Mouse (Mus musculus) C2C12 (cell line): ENCODE measurements around the gene Ndufv1. TPM values are rescaled to one million over a fixed set of nuclear protein-coding genes. Genes with fewer than 3 reads are reported as not detected.

Source experiments
- H3K27me3 ChIP-seq: one replicate; pipeline ENCODE4 v1.6.1; 2011; ENCODE audit not compliant: control insufficient read depth, insufficient read depth, insufficient read length
- H3K36me3 ChIP-seq: one replicate; pipeline ENCODE4 v1.6.1; 2011; ENCODE audit not compliant: control insufficient read depth, insufficient read depth
- H3K4me3 ChIP-seq: one replicate; pipeline ENCODE4 v1.5.1; 2011; ENCODE audit warnings: mild to moderate bottlenecking, control low read depth; ENCODE audit not compliant: poor library complexity, insufficient read depth, severe bottlenecking
- H3K79me2 ChIP-seq: one replicate; pipeline ENCODE4 v1.6.1; 2011; ENCODE audit not compliant: control insufficient read depth, insufficient read depth
- H3K79me3 ChIP-seq: one replicate; pipeline ENCODE4 v1.6.1; 2011; ENCODE audit warnings: low read depth, control low read depth
- H3ac ChIP-seq: one replicate; pipeline ENCODE3; 2011; ENCODE audit warnings: low read depth; ENCODE audit not compliant: control insufficient read depth, insufficient read length
- CEBPB ChIP-seq: IDR thresholded peaks from one replicate; pipeline ENCODE4 v1.6.1; 2011; ENCODE audit warnings: low read depth, mild to moderate bottlenecking, control low read depth, moderate library complexity
- CTCF ChIP-seq: IDR thresholded peaks from one replicate; pipeline ENCODE4 v1.5.1; 2011; ENCODE audit not compliant: control insufficient read depth, insufficient read depth, insufficient read length
- FOSL1 ChIP-seq: IDR thresholded peaks from one replicate; pipeline ENCODE4 v1.8.0; 2011; ENCODE audit warnings: mild to moderate bottlenecking, low read length; ENCODE audit not compliant: poor library complexity, insufficient read depth, severe bottlenecking
- MAX ChIP-seq: IDR thresholded peaks from one replicate; pipeline ENCODE4 v1.6.1; 2011; ENCODE audit warnings: mild to moderate bottlenecking, control low read depth
- MYOD1 ChIP-seq: IDR thresholded peaks from one replicate; pipeline ENCODE4 v1.6.1; 2011; ENCODE audit warnings: low read depth; ENCODE audit not compliant: control insufficient read depth, insufficient read length
- MYOG ChIP-seq: IDR thresholded peaks from one replicate; pipeline ENCODE4 v1.6.1; 2011; ENCODE audit not compliant: control insufficient read depth, insufficient read length; ENCODE audit errors: extremely low read depth
- USF1 ChIP-seq: IDR thresholded peaks from one replicate; pipeline ENCODE4 v1.6.1; 2011; ENCODE audit warnings: low read depth, mild to moderate bottlenecking, control low read depth, moderate library complexity
- polyA plus RNA-seq: library from polyadenylated mRNA; unstranded; fragments of >200 nt; fragmentation: generic; extraction: Trizol; gene quantifications from one replicate; pipeline ENCODE4 v1.2.1, GENCODE M21; 2012; ENCODE audit warnings: missing spikeins

The Ndufv1 gene
- polyA plus RNA-seq, 1 experiment = 254 TPM

DNA sequence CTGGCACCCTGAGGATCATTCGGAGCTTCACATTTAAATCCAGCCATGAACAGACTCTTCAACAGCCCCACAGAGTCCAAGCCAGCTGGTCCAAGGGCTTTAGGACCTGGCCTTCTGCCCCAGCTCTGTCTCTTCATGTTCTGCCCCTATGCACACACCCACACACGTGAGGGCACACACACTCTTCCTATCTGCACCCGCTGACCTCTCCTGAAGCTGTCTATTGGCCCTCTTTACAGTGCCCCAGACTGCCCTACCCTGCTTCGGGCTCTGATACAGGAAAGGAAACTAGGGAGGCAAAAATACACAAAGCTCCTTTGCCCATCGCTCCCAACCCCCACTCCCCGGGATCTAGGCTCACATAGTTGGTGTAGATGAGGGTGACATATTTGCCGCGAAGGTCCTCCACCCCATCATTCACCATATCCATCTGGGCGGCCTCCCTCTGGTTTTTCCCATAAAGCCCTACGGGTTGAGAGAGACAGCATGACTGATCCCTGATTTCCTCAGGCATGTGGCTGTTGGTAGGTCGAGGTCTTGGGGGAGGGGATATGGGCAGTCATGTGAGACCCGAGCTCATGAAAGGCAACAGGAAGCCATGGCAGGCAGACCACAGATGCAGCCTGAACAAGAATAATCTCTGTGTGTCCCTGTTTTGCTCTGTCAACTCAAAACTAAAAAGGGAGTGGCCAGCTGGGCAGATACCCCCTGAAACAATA is 23.9 kb upstream of the Ndufv1 start:
- TF ChIP-seq MYOD1 = no peak
- no peak for TF ChIP-seq FOSL1
- TF ChIP-seq MAX = no peak
- TF ChIP-seq CEBPB = no peak
- TF ChIP-seq MYOG = no peak
- no peak for TF ChIP-seq USF1
- no peak for TF ChIP-seq CTCF
- Histone ChIP-seq H3K4me3 (no peak overlapping the region), H3K27me3 (no peaks in the 10 kb centered on the region), H3K79me2 (peaks cover 18% of the 10 kb centered on the region), H3ac (no peak overlapping the region), H3K36me3 (no peaks in the 10 kb centered on the region), H3K79me3 (peaks cover 6% of the 10 kb centered on the region)

GRCm38 (mm10) chr19:4033742-4034141 is 21.1 kb upstream of the Ndufv1 start:
- peaks cover 18% of the 10 kb centered on the region for H3K79me2 ChIP-seq
- H3K36me3 ChIP-seq = no peaks in the 10 kb centered on the region
- no peak for TF ChIP-seq CTCF
- no peak for TF ChIP-seq CEBPB
- no peak for TF ChIP-seq MYOD1
- TF ChIP-seq FOSL1 = no peak
- TF ChIP-seq MYOG = no peak
- no peak for TF ChIP-seq USF1
- TF ChIP-seq MAX = no peak
- no peak overlapping the region for H3K4me3 ChIP-seq
- no peaks in the 10 kb centered on the region for H3K27me3 ChIP-seq
- H3K79me3 ChIP-seq = peaks cover 6% of the 10 kb centered on the region
- H3ac ChIP-seq = no peak overlapping the region

GRCm38 (mm10) chr19:4033298-4033697 is 20.7 kb upstream of the Ndufv1 start:
- Histone ChIP-seq H3K79me2 (peaks cover 18% of the 10 kb centered on the region), H3ac (no peak overlapping the region), H3K27me3 (no peaks in the 10 kb centered on the region), H3K79me3 (peaks cover 6% of the 10 kb centered on the region), H3K36me3 (no peaks in the 10 kb centered on the region), H3K4me3 (no peak overlapping the region)
- TF ChIP-seq MAX (no peak), USF1 (no peak), MYOD1 (no peak), MYOG (no peak), CTCF (no peak), CEBPB (no peak), FOSL1 (no peak)

DNA sequence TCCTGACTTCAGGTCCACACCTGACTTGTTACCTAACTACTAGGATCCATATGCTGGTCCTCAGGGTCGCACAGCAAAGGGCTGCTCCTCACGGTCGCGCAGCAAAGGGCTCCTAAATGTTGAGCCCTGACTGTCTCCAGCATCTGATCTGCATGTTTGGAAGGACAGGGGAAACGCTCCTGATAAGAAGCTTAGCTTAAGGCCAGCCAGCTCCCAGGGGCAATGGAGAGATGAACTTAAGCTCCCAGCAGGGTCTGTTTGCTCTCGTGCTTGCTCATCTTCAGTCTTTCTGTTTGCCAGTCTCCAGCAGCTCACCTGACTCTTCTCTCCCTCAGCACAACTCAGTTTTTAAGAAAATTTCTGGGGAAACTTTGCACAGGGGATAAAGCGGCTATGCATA is 20.1 kb upstream of the Ndufv1 start:
- no peak overlapping the region for H3K4me3 ChIP-seq

GRCm38 (mm10) chr19:4027576-4027975 is 15.0 kb upstream of the Ndufv1 start:
- TF ChIP-seq CEBPB (no peak), MYOD1 (no peak), MYOG (no peak), USF1 (no peak), CTCF (no peak), MAX (no peak), FOSL1 (no peak)
- Histone ChIP-seq H3K4me3 (no peak overlapping the region), H3K79me3 (no peaks in the 10 kb centered on the region), H3K79me2 (no peaks in the 10 kb centered on the region), H3K27me3 (no peaks in the 10 kb centered on the region), H3K36me3 (no peaks in the 10 kb centered on the region), H3ac (no peak overlapping the region)

More for the DNA sequence above, 20.1 kb upstream of the Ndufv1 start:
- no peaks in the 10 kb centered on the region for H3K27me3 ChIP-seq
- H3K36me3 ChIP-seq = no peaks in the 10 kb centered on the region
- H3K79me2 ChIP-seq = peaks cover 18% of the 10 kb centered on the region
- H3ac ChIP-seq = no peak overlapping the region
- peaks cover 6% of the 10 kb centered on the region for H3K79me3 ChIP-seq
- TF ChIP-seq CEBPB = no peak
- TF ChIP-seq CTCF = no peak
- no peak for TF ChIP-seq FOSL1
- no peak for TF ChIP-seq MAX
- TF ChIP-seq USF1 = no peak
- TF ChIP-seq MYOG = no peak
- TF ChIP-seq MYOD1 = no peak
